Mouse (Mus musculus) heart, embryonic 15.5 days (tissue): ENCODE measurements around the gene Adamts16. TPM values are rescaled to one million over a fixed set of nuclear protein-coding genes. Genes with fewer than 3 reads are reported as not detected.

Experiments
- ATAC-seq: fragments of 200-750 bp; cut with Nextera tagmentation; replicated peaks from 2 replicates; pipeline ENCODE4 v1.8.0; 2017; ENCODE audit warnings: low read depth, moderate TSS enrichment; ENCODE audit not compliant: insufficient number of reproducible peaks, insufficient read depth, low FRiP score
- H3K27ac ChIP-seq: fragments of 300-500 bp; sonication (generic); 2 replicates; pipeline ENCODE4 v1.5.1; 2015; ENCODE audit warnings: mild to moderate bottlenecking, inconsistent platforms
- H3K27me3 ChIP-seq: fragments of 300-500 bp; sonication (generic); 2 replicates; pipeline ENCODE4 v1.6.1; 2015; ENCODE audit warnings: inconsistent platforms
- H3K36me3 ChIP-seq: fragments of 300-500 bp; sonication (generic); 2 replicates; pipeline ENCODE4 v1.6.1; 2015; ENCODE audit warnings: mild to moderate bottlenecking, inconsistent platforms
- H3K4me1 ChIP-seq: fragments of 300-500 bp; sonication (generic); replicated peaks from 2 replicates; pipeline ENCODE4 v1.6.1; 2015; ENCODE audit warnings: inconsistent platforms
- H3K4me2 ChIP-seq: fragments of 300-500 bp; sonication (generic); 2 replicates; pipeline ENCODE4 v1.6.1; 2015; ENCODE audit warnings: inconsistent platforms, mild to moderate bottlenecking, moderate library complexity
- H3K4me3 ChIP-seq: fragments of 300-500 bp; sonication (generic); 2 replicates; pipeline ENCODE4 v1.5.1; 2015; ENCODE audit warnings: mild to moderate bottlenecking, inconsistent platforms
- H3K9ac ChIP-seq: fragments of 300-500 bp; sonication (generic); 2 replicates; pipeline ENCODE4 v1.6.1; 2015; ENCODE audit warnings: mild to moderate bottlenecking, inconsistent platforms
- H3K9me3 ChIP-seq: fragments of 300-500 bp; sonication (generic); replicated peaks from 2 replicates; pipeline ENCODE4 v1.6.1; 2016; ENCODE audit warnings: inconsistent platforms
- WGBS: fragments of 180-500 bp; shearing (Covaris S2); methylation state at CpG from one replicate; pipeline ENCODE4 v1.1.7; 2015; ENCODE audit warnings: mixed read lengths; 5-methylcytosine and 5-hydroxymethylcytosine counted together
- polyA plus RNA-seq: library from polyadenylated mRNA; unstranded; fragments of >200 nt; fragmentation: Nextera tagmentation; extraction: Ambion mirVana; gene quantifications from 2 replicates; pipeline ENCODE4 v1.2.1, GENCODE M21; 2015

Adamts16 gene
- polyA plus RNA-seq, 1 experiment from 2014 or later: 0.21 TPM

DNA sequence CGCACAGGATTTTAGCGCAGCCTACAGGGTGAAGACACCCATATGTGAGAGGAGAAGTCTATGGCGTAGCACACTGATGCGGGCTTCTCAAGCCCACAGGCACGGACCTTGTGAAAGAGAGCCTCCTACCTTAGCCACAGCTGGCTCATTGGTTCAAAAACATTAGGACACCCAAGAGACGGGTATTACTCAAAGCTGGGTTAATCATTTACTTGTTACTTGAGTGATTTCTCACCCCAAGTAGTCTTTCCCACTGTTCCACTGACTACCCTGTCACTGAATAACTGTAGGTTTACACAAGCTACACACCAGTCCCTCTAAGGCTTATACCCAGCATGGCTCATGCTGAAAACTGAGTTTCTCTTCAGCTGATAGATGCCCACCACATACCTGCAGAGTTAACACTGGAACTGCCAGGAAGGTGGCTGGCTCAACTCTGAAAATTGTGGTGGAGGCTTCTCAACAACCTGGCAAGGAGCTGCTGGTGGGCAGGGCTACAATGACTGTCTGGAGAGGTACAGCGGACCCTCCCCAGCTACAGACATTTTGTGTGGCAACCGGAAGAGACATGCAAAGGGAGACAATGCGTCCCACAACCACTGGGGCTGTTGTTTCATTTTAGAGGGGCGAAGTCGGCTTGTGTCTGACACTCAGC, 25.5 kb upstream of the Adamts16 start:
- H3K36me3 ChIP-seq: no peaks in the 10 kb centered on the region
- no peaks in the 10 kb centered on the region for H3K27me3 ChIP-seq
- H3K9me3 ChIP-seq: no peaks in the 10 kb centered on the region
- 0 out of 2 replicates have a peak, but pooled peaks cover 2% of the 10 kb centered on the region for H3K4me1 ChIP-seq
- H3K9ac ChIP-seq: no peak overlapping the region
- no peak overlapping the region for H3K4me3 ChIP-seq
- H3K27ac ChIP-seq: no peak overlapping the region
- no peak overlapping the region for H3K4me2 ChIP-seq
- WGBS: 88% methylated on average over 11 of the region's 11 CpGs
- ATAC-seq: no peak

DNA sequence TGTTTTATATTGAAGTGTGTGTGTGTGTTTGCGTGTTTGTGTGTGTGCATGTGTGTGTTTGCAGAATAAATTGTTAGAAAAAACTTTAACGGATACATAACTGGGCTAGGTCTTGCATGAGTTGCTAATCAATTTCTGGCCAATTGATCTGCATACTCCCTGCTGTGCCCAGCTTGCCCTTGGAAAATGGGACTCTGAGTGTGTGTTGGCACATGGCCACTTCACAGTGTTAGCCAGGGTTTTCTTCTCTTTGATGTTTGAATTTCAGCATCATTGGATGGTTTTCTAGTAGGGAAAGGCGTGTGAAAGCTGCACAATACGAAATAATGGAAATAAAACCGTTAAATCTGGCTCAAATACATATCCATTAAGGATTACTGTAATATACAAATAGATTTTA, 24.3 kb upstream of the Adamts16 start:
- H3K27ac ChIP-seq: no peak overlapping the region
- H3K4me1 ChIP-seq: 0 out of 2 replicates have a peak, but pooled peaks cover 2% of the 10 kb centered on the region
- 80% methylated on average over 5 of the region's 5 CpGs for WGBS
- no peak overlapping the region for H3K4me3 ChIP-seq
- no peaks in the 10 kb centered on the region for H3K36me3 ChIP-seq
- H3K9me3 ChIP-seq: no peaks in the 10 kb centered on the region
- ATAC-seq: no peak
- H3K4me2 ChIP-seq: no peak overlapping the region
- no peaks in the 10 kb centered on the region for H3K27me3 ChIP-seq
- H3K9ac ChIP-seq: no peak overlapping the region

DNA sequence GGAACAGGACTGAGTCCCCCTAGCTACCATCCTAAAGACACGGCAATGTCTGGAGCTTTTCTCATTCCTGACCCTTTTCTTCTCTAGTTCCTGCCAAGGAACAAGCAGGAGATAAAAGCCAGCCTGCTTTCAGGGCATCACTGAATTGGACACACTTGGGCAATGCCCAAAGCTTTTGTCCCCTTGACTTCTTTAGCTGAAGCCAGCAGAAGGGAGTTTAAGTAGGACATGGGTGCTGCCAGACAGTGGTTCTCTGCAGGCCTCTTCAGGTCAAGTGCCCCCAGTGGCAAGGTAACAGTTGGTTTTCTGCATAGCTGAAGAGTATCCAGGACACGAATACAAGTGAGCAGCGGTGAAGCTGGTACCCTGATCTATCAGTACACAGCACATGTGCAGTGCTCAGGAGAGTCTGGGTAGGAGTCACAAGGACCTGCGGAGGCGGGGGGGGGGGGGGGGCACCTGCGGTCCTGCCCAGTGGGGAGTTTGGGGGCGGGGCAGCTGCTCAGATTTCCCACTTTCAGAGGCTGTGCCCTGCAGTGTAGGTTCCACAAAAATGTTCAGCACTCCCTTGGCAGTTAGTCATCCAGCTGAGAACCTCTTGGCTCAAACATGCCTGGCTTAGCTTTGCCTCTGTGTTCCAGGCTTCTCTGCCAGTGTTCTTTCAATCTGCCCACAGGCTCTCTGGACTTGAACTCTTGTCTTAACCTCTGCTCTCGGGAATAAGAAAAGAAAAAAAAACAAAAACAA, 20.7 kb upstream of the Adamts16 start:
- ATAC-seq: no peak
- H3K36me3 ChIP-seq: no peaks in the 10 kb centered on the region
- H3K27ac ChIP-seq: no peak overlapping the region
- no peaks in the 10 kb centered on the region for H3K9me3 ChIP-seq
- no peak overlapping the region for H3K9ac ChIP-seq
- 0 out of 2 replicates have a peak, but pooled peaks cover 2% of the 10 kb centered on the region for H3K4me1 ChIP-seq
- H3K4me3 ChIP-seq: no peak overlapping the region
- H3K4me2 ChIP-seq: no peak overlapping the region
- no peaks in the 10 kb centered on the region for H3K27me3 ChIP-seq
- WGBS: 44% methylated on average over 8 of the region's 8 CpGs

DNA sequence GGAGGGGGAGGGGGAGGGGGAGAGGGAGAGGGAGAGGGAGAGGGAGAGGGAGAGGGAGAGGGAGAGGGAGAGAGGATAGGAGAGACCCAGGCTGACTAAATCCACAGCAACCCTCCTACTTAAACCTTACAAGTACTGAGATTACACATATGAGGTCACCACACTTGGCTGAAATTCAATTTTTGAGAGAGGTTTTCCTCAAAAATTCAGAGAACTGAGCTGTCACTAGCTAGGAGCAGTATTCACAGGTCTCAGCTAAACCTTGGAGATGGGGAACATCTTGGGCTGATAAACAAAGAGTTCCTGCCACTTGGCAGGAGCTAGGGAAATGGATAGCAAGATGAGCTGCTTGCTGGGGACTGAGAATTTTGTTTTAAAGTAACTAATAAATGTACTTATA, 12.0 kb upstream of the Adamts16 start:
- Histone ChIP-seq H3K4me3 (no peak overlapping the region), H3K9ac (no peak overlapping the region), H3K36me3 (no peaks in the 10 kb centered on the region), H3K27ac (no peak overlapping the region), H3K4me2 (no peak overlapping the region), H3K9me3 (no peaks in the 10 kb centered on the region), H3K27me3 (no peaks in the 10 kb centered on the region), H3K4me1 (no peaks in the 10 kb centered on the region)
- no peak for ATAC-seq

DNA sequence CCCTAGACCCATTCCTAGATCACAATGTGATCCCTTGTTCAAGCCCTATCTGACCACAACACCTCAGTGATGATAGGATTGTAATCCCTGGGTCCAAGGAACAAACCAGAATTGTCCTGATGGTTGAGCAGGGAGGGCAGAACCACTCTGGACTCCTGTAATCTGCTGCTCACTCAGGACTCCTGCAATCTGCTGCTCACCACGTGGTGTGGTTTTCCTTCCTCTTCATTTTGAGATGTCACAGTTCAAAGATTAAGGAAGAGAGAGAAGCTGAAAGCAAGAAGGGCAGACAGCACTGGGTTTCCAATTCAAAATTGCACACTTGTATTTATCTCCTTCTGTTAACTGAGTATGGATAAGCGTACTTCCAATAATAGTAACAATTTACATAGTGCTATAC, 5.3 kb upstream of the Adamts16 start:
- H3K9me3 ChIP-seq: no peaks in the 10 kb centered on the region
- peaks cover 16% of the 10 kb centered on the region for H3K27me3 ChIP-seq
- no peaks in the 10 kb centered on the region for H3K4me1 ChIP-seq
- H3K4me2 ChIP-seq: no peak overlapping the region
- WGBS: 43% methylated on average over 2 of the region's 2 CpGs
- no peak overlapping the region for H3K4me3 ChIP-seq
- no peak for ATAC-seq
- H3K27ac ChIP-seq: no peak overlapping the region
- H3K9ac ChIP-seq: no peak overlapping the region
- no peaks in the 10 kb centered on the region for H3K36me3 ChIP-seq

DNA sequence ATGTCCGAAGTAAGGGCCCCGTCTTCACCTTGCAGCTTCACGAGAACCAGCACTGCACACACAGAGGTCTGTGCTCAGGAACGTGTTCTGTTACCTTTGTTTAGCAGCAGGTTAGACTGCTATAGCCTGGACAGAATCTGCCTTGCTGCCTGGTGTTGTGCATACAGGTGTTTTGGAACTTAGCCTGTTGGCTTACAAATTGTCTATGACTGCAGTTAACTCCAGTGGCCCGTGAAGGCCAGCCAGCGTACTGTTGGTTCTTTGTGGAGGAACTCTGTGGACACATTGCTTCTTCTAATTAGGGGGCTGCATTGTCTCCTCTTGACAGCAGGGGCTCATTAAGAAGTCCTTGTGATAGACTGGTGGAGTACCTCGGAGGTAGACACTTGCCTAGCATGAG, 3.9 kb upstream of the Adamts16 start:
- ATAC-seq: no peak
- 80% methylated on average over 7 of the region's 7 CpGs for WGBS

DNA sequence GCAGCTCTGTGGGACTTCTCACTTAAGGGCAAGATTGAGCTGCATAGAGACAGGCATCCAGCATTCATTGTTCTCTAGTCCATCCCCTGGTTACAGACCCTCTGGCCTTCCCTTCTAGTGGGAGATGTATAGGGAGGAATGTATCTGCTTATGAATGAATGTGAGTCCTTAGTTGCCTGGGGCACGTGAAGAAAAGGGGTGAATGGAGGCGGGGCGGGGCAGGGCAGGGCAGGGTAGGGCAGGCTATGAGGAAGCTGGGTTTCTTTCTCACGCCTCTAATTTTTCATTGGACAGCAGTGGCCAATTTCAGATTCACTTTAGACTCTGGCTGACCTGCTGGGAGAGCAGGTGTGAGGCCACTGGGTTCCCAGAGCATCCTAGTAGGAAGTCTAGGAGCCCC, 515 bp upstream of the Adamts16 start:
- H3K27me3 ChIP-seq: peaks cover 40% of the 10 kb centered on the region
- 60% methylated on average over 4 of the region's 4 CpGs for WGBS
- no peak for ATAC-seq
- no peak overlapping the region for H3K9ac ChIP-seq
- H3K27ac ChIP-seq: no peak overlapping the region
- H3K4me1 ChIP-seq: peaks cover 7% of the 10 kb centered on the region
- H3K9me3 ChIP-seq: no peaks in the 10 kb centered on the region
- H3K4me3 ChIP-seq: no peak overlapping the region
- no peaks in the 10 kb centered on the region for H3K36me3 ChIP-seq
- H3K4me2 ChIP-seq: no peak overlapping the region

More for the DNA sequence above, 3.9 kb upstream of the Adamts16 start:
- Histone ChIP-seq H3K9ac (no peak overlapping the region), H3K36me3 (no peaks in the 10 kb centered on the region), H3K27ac (no peak overlapping the region), H3K27me3 (peaks cover 30% of the 10 kb centered on the region), H3K4me1 (peaks cover 7% of the 10 kb centered on the region), H3K9me3 (no peaks in the 10 kb centered on the region), H3K4me3 (no peak overlapping the region), H3K4me2 (no peak overlapping the region)

DNA sequence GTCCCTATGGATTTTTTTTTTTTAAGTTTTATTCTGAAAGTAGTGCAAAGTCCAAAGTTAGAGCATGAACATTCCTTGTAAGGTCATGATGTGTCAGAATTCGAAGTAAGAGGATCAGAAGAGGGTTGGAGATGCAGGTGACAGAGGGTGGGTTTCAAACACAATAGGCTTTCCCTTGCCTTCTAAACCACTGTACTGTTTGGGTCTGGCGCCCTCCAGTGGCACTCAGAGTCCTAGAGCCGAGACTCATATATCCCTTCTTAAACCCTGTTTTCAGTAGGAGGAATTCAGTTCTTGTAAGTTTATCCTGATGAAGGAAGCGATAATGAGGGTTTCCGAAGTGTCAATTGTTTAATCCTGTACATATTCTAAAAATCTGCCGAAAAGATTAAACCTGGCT, 1.4 kb downstream of the Adamts16 start:
- H3K4me2 ChIP-seq: no peak overlapping the region
- peak; percentile 70; the same call in 1 of the 2 replicates for ATAC-seq
- no peak overlapping the region for H3K4me3 ChIP-seq
- WGBS: 10% methylated on average over 6 of the region's 6 CpGs
- H3K9me3 ChIP-seq: no peaks in the 10 kb centered on the region
- peaks cover 7% of the 10 kb centered on the region for H3K4me1 ChIP-seq
- no peak overlapping the region for H3K9ac ChIP-seq
- H3K27me3 ChIP-seq: peaks cover 40% of the 10 kb centered on the region
- H3K27ac ChIP-seq: no peak overlapping the region
- no peaks in the 10 kb centered on the region for H3K36me3 ChIP-seq

DNA sequence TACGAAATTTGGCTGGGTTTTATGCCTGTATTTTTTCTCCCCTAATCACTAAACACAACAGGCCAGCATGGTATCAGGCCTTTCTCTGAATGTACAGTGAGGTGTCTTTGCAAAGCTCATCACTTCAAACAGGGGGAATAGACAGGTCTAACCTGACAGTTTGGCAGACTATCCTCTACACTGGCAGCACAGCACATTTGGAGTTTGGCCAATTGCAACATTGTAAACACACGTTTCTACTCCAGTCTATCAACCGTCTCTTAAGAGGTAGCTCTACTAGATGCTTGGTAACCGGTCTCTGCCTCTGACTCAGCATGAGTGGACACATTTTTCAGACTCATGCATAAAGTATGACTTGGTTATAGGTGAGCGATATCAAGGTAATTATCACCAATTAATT, 4.0 kb downstream of the Adamts16 start:
- Histone ChIP-seq H3K9ac (no peak overlapping the region), H3K4me2 (no peak overlapping the region), H3K9me3 (no peaks in the 10 kb centered on the region), H3K4me3 (no peak overlapping the region), H3K36me3 (no peaks in the 10 kb centered on the region), H3K27ac (no peak overlapping the region), H3K4me1 (peaks cover 7% of the 10 kb centered on the region), H3K27me3 (peaks cover 30% of the 10 kb centered on the region)
- 65% methylated on average over 5 of the region's 5 CpGs for WGBS
- ATAC-seq: no peak

DNA sequence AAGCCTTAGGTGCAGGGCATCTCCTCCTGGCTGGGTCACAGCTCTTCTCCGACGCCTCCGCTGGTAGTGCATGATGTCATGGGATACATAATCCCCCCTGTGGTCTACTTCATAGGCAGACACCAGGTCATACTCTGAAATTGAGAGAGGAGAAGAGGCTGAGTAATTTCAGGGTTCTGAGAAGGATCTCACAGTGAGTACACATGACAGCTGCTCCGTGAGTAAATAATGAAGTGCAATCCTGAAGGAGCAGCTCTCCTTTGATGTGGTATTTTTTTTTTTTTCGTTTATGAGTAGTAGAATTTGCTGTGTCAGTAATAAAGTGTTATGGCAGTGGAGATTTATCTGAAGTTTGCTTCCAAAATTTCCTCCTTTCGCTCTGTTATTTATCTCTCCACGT, 5.4 kb downstream of the Adamts16 start:
- Histone ChIP-seq H3K27me3 (peaks cover 17% of the 10 kb centered on the region), H3K36me3 (no peaks in the 10 kb centered on the region), H3K9ac (no peak overlapping the region), H3K4me2 (no peak overlapping the region), H3K27ac (no peak overlapping the region), H3K4me3 (no peak overlapping the region), H3K9me3 (no peaks in the 10 kb centered on the region), H3K4me1 (peaks cover 3% of the 10 kb centered on the region)
- 54% methylated on average over 7 of the region's 7 CpGs for WGBS
- no peak for ATAC-seq

DNA sequence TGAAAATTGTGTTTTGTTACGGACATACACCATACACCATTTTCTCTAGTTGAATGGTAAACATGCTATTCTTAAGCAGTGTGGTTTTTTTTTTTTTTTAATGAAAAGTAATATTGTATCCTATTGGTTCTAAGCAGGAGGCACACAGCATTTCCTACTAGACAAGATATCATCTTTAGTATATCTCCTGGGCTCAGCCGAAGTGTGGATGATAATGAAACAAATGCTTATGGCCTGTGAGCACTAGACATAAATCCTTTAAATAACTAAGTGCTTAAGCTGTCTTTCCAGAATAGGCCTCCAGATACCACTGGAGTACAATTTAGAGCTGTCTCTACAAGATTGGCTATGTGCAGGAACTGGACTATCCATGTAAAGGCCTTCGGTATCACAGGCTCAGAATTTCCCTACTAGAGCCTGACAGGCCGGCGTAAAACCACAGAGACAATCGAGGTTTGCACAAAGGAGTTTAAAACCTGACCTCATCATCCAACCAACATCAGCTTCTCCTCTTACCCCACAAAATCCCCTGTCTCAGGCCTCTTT, 8.9 kb downstream of the Adamts16 start:
- no peak for ATAC-seq
- 71% methylated on average over 6 of the region's 6 CpGs for WGBS
- Histone ChIP-seq H3K9me3 (no peaks in the 10 kb centered on the region), H3K36me3 (no peaks in the 10 kb centered on the region), H3K4me1 (no peaks in the 10 kb centered on the region), H3K27me3 (no peaks in the 10 kb centered on the region), H3K4me3 (no peak overlapping the region), H3K9ac (no peak overlapping the region), H3K27ac (no peak overlapping the region), H3K4me2 (no peak overlapping the region)

DNA sequence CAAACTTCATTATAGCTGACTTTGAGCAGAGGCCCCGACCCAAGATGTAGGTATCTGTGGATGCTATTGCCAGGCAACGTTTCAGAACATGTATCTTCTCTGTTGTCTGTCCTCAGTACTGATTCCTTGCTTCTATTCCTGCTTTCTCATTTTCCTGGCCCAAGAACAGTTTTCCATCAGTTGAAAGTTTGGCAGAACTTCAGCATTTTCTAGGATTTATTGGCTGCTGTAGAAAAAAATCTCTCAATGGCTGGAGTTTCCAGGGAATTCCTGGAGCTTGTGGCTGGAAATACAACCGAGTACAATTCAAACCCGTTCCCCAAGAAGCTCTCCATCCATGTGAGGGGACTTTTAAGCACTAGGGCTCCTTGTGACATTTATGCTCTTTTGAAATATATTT, 10.6 kb downstream of the Adamts16 start:
- no peak overlapping the region for H3K9ac ChIP-seq
- 59% methylated on average over 4 of the region's 4 CpGs for WGBS
- H3K4me1 ChIP-seq: no peaks in the 10 kb centered on the region
- no peak overlapping the region for H3K27ac ChIP-seq
- H3K9me3 ChIP-seq: no peaks in the 10 kb centered on the region
- H3K36me3 ChIP-seq: no peaks in the 10 kb centered on the region
- no peak overlapping the region for H3K4me2 ChIP-seq
- ATAC-seq: no peak
- H3K4me3 ChIP-seq: no peak overlapping the region
- H3K27me3 ChIP-seq: no peaks in the 10 kb centered on the region
